Mouse (Mus musculus): Measurements from ENCODE around the gene Sec14l4.

Gene Sec14l4

GRCm38 (mm10) chr11:4094378-4095170 lies 63.3 kb downstream of the Sec14l4 start:
- TF ChIP-seq GATA4 (IDR thresholded peaks at IDR 0.05; ENCODE audit: insufficient replicate concordance, low read length), result no peak; the same call in 1 of the 2 replicates

- TF ChIP-seq GATA4 (IDR thresholded peaks at IDR 0.05; ENCODE audit: insufficient replicate concordance, low read length), result peak; percentile 29; the same call in 1 of the 2 replicates
Observed at GRCm38 (mm10) chr11:4095171-4096053, 64.2 kb downstream of the Sec14l4 start, which contains the start of gene Mtfp1. TSS of gene Mtfp1 (minus strand) at chr11:4095445.

DNA sequence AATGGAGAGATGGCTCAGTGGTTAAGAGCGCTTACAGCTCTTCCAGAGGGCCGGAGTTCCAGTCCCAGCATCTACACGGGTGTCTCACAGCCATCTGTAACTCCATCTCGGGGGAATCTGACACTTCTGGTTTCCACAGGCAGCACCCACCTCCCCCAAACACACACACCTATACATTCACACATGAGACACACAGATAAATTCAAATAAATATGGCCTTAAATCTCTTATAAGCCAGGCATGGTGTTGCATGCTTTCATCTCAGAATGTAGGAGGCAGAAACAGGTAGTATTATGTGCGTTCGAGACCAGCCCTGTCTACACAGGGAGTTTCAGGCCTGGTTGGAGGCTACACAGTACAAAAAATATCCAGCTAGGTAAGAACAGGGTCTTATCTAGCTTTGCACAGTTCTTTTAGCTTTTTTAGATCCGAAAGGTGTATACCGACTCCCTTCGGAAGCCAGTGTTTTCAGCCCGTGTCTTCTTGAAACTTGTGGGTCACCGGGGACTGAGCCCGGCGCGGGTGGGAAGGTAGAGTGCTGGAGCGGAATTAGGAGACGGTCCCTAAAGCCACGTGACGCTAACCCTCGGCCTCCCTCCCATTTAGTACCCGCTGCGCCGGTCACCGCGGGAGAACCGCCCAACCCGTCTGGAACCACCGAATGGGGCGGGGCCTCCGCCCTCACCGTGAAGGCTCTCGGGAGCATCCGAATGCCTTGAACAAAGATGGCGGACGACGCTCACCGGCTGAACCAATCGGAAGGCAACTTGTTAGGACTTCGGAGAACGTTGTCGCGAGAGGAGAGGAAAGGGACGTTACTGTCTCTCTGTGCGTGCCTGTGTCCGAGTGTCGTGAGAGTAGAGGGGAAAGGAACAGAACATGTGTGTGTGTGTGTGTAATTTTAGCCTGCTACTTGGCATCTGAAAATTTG lies 65.1 kb downstream of the Sec14l4 start:
- peak; percentile 32; the same call in 1 of the 2 replicates for TF ChIP-seq GATA4 (IDR thresholded peaks at IDR 0.05; ENCODE audit: insufficient replicate concordance, low read length)

DNA sequence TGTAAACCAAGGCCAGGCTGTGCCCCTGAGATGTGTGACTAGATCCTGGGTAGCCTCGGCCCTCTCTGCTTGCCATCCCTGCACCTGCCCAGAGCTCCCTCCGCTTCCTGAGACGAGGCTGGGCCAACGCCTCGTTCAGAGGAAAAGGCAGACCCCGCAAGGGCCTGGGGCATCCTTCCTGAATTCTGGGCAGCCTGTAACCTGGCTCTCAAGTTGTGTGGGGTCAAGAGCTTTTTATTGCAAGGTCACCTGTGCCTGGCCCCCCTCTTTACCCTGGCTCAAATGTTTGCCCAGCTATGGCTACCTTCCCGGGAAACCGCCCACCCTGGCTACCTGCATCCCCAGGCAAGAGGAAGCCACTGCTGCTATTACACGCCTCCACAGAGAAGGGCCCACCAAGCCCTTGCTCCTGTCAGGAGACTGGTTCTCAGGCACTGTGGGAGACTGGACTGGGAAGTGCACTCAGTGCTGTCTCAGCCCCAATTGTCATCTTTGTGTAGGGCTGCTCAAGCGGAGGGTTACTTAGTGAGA lies 65.9 kb downstream of the Sec14l4 start:
- TF ChIP-seq GATA4 (IDR thresholded peaks at IDR 0.05; ENCODE audit: insufficient replicate concordance, low read length), result no peak
